Mouse (Mus musculus): ENCODE measurements at regions not wholly inside any gene's neighbourhood (a gene's known extent, or its start where the extent isn't known, plus 50 kb on each side); places are given as distances from the start of the nearest gene placed in this dataset.

GRCm38 (mm10) chr8:51254109-51254508 lies 2257.4 kb upstream of the Aga start:
- DNase-seq (ENCODE audit: low read depth, low spot score), result no peak

DNA sequence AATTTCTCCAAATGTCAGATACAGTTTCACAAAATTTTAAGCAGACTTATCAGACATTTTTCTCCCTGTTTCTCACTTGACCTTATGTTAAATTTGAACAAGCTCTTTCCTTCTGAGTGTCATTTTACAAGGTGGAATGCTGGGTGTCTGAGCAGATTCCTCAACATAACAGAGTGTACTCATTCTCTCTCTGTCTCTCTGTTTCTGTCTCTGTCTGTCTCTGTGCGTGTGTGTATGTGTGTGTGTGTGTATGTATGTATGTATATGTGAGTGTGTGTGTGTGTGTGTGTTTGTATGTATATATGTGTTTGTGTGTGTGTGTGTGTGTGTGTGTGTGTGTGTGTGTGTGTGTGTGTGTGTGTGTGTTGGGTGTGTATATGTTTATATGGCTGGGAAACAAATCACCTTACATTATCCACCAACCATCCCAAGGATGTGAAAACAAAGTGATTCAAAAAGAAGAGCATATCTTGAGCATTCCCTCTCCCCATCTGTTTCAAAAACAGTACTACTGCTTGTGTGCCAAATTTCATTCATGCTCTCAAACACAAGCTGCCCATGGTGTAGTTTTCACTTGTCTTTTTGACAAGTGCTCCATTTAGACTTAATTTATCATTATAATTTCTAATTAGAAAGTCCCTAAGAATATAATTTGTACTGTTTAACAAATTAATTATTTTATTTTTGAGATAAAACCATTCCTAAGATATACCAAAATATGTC lies 2213.1 kb upstream of the Aga start:
- DNase-seq (ENCODE audit: low read depth, low spot score), result peak; percentile 56
